Mouse (Mus musculus) stomach, postnatal 0 days (tissue): ENCODE results near the gene Amigo2. TPM values are rescaled to one million over a fixed set of nuclear protein-coding genes. Genes with fewer than 3 reads are reported as not detected.

Experiments used
- ATAC-seq: fragments of 200-750 bp; cut with Nextera tagmentation; 2 replicates; pipeline ENCODE4 v1.8.0; 2017; ENCODE audit not compliant: low FRiP score, low TSS enrichment
- DNase-seq: peaks from one replicate; pipeline ENCODE4 v3.0.0-alpha.2; 2016; ENCODE audit warnings: low spot score
- H3K27ac ChIP-seq: fragments of 300-500 bp; sonication (generic); replicated peaks from 2 replicates; pipeline ENCODE4 v1.5.1; 2014; ENCODE audit warnings: mild to moderate bottlenecking, control low read depth
- H3K27me3 ChIP-seq: fragments of 300-500 bp; sonication (generic); 2 replicates; pipeline ENCODE4 v1.6.1; 2014; ENCODE audit warnings: low read length; ENCODE audit not compliant: control insufficient read depth, insufficient read depth
- H3K36me3 ChIP-seq: fragments of 300-500 bp; sonication (generic); 2 replicates; pipeline ENCODE4 v1.6.1; 2014; ENCODE audit warnings: low read length, mixed read lengths; ENCODE audit not compliant: control insufficient read depth, insufficient read depth
- H3K4me1 ChIP-seq: fragments of 300-500 bp; sonication (generic); replicated peaks from 2 replicates; pipeline ENCODE4 v1.6.1; 2014; ENCODE audit warnings: antibody characterized with exemption; ENCODE audit not compliant: control insufficient read depth, insufficient read depth
- H3K4me2 ChIP-seq: fragments of 300-500 bp; sonication (generic); replicated peaks from 2 replicates; pipeline ENCODE4 v1.6.1; 2014; ENCODE audit warnings: low read depth, mild to moderate bottlenecking, control low read depth, moderate library complexity
- H3K4me3 ChIP-seq: fragments of 300-500 bp; sonication (generic); 2 replicates; pipeline ENCODE4 v1.5.1; 2014; ENCODE audit warnings: low read depth, low read length, control low read depth
- H3K9ac ChIP-seq: fragments of 300-500 bp; sonication (generic); 2 replicates; pipeline ENCODE4 v1.6.1; 2014; ENCODE audit warnings: mild to moderate bottlenecking, low read length, control low read depth, mixed read lengths
- H3K9me3 ChIP-seq: fragments of 300-500 bp; sonication (generic); 2 replicates; pipeline ENCODE4 v1.6.1; 2016; ENCODE audit warnings: low read length; ENCODE audit not compliant: control insufficient read depth
- CTCF ChIP-seq: IDR thresholded peaks from 2 replicates; pipeline ENCODE4 v1.5.1; 2016; ENCODE audit warnings: antibody characterized with exemption, low read depth, mild to moderate bottlenecking, moderate library complexity
- EP300 ChIP-seq: optimal IDR thresholded peaks from 2 replicates; pipeline ENCODE3; 2016; ENCODE audit warnings: antibody characterized with exemption
- WGBS: fragments of 180-500 bp; shearing (Covaris S2); extraction: QIAGEN DNeasy Blood & Tissue Kit; methylation state at CpG from one replicate; pipeline ENCODE4 v1.1.7; 2014; 5-methylcytosine and 5-hydroxymethylcytosine counted together
- polyA plus RNA-seq: library from polyadenylated mRNA; unstranded; fragments of >200 nt; fragmentation: Nextera tagmentation; extraction: Ambion mirVana; gene quantifications from 2 replicates; pipeline ENCODE4 v1.2.1, GENCODE M21; 2015

Gene Amigo2
- polyA plus RNA-seq, 1 experiment from 2014 or later = 2.9 TPM

DNA sequence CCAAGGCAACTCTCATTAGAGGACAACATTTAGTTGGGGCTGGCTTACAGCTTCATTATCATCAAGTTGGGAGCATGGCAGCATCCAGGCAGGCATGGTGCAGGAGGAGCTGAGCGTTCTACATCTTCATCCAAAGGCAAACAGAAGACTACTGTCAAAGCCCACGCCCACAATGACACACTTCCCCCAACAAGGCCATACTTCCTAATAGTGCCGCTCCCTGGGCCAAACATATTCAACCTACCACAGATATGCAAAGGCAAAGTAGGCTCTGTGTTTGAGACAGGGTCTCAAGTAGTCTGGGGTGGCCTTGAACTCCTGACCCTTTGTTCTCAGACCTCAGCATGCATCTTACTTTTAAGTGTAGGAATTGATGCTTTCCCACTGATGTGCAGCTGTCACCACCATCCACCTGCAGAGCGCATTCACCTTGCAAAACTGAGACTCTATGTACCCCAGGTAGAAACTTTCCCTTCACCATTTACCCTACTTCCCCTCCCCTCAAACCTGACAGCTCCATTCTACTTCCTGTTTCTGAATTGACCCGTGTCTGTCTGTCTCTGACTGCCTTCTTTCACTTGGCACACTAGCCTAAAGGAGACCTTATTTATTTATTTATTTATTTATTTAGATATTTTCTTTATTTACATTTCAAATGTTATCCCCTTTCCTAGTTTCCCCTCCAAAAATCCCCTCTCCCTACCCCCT is 40.5 kb upstream of the Amigo2 start:
- ATAC-seq (no peak), DNase-seq (no peak)
- no peaks in the 10 kb centered on the region for H3K9me3 ChIP-seq
- H3K9ac ChIP-seq = no peak overlapping the region
- H3K36me3 ChIP-seq = no peaks in the 10 kb centered on the region
- no peak overlapping the region for H3K4me3 ChIP-seq
- H3K4me2 ChIP-seq = no peak overlapping the region
- 89% methylated on average over 5 of the region's 5 CpGs for WGBS
- no peak overlapping the region for H3K27ac ChIP-seq
- no peaks in the 10 kb centered on the region for H3K27me3 ChIP-seq
- no peaks in the 10 kb centered on the region for H3K4me1 ChIP-seq
- no peak for TF ChIP-seq CTCF
- no peak for TF ChIP-seq EP300

DNA sequence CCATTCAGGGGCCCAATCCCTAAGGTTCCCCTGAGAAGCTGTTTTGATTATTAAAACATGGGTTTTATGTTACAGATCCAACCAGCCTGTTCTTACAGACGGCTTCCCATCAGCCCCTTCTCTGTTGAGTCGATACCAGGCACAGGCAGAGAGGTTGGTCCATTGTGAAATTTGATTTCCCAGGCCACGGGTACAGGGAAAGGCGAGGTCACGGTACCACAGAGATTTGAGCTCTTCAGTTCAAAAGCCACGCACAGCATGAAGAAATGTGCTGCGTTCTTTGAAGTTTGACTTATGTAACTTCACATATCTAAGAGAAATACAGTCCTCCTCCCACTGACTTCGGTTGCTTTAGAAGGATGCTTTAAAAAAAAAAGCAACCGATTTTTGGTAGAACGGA is 39.6 kb upstream of the Amigo2 start:
- no peaks in the 10 kb centered on the region for H3K9me3 ChIP-seq
- no peak overlapping the region for H3K4me3 ChIP-seq
- H3K27ac ChIP-seq = no peak overlapping the region
- no peak overlapping the region for H3K9ac ChIP-seq
- 85% methylated on average over 10 of the region's 10 CpGs for WGBS
- DNase-seq = no peak
- H3K27me3 ChIP-seq = no peaks in the 10 kb centered on the region
- no peak overlapping the region for H3K4me2 ChIP-seq
- H3K4me1 ChIP-seq = no peaks in the 10 kb centered on the region
- no peaks in the 10 kb centered on the region for H3K36me3 ChIP-seq
- ATAC-seq = no peak
- no peak for TF ChIP-seq EP300
- TF ChIP-seq CTCF = no peak

DNA sequence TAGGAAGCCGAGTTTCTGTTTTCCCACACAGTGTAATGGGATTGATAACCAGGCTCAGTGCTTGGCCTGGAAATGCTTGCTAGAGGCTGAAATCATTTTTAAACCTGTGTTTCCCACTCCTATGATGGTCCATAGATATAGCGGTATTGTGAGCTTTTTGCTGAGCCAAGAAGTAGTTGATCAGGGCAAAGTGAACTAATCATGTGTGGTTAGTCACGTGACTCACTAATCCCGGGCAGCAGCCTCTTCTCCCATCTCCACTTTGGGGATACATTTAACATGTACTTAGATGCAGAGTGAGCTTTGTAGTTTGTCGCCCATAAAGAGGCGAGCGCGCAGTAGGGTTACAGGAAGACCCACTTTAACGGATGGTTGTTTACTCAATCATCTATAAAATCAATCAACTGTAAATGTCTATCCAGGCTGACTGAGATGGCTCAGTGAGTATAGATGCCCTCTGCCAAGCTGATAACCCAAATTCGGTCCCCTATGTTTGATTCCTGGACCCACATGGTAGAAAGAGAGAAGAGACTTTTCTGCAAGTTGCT is 38.7 kb upstream of the Amigo2 start:
- ATAC-seq = no peak
- no peak overlapping the region for H3K4me3 ChIP-seq
- TF ChIP-seq CTCF (no peak), EP300 (no peak)
- no peak for DNase-seq
- H3K9ac ChIP-seq = no peak overlapping the region
- no peaks in the 10 kb centered on the region for H3K27me3 ChIP-seq
- no peak overlapping the region for H3K4me2 ChIP-seq
- WGBS = 89% methylated on average over 10 of the region's 10 CpGs
- H3K9me3 ChIP-seq = no peaks in the 10 kb centered on the region
- no peak overlapping the region for H3K27ac ChIP-seq
- no peaks in the 10 kb centered on the region for H3K4me1 ChIP-seq
- no peaks in the 10 kb centered on the region for H3K36me3 ChIP-seq

DNA sequence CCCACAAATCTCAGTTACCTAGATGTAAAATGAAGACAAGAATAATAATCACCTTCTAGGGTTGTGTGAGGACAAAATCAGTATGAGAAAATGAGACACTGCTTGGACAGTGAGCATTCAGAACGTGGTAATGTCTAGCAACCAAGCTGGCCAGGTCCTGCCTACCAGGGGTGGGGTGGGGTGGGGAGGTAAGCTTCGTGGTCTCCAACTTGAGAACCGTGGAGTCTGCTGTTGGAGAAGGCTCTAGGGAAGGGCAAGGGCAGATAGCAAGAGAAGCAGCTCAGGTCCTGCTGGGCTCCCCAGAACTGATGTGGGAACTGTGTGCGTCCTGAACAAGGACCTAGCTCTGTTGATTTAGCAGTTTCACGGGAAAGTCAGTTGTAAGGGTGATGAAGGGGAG is 37.1 kb upstream of the Amigo2 start:
- ATAC-seq (no peak), DNase-seq (no peak)
- no peak overlapping the region for H3K9ac ChIP-seq
- H3K4me2 ChIP-seq = no peak overlapping the region
- H3K4me1 ChIP-seq = no peaks in the 10 kb centered on the region
- TF ChIP-seq EP300 = no peak
- TF ChIP-seq CTCF = no peak
- no peak overlapping the region for H3K27ac ChIP-seq
- H3K36me3 ChIP-seq = no peaks in the 10 kb centered on the region
- WGBS = 62% methylated on average over 5 of the region's 5 CpGs
- no peaks in the 10 kb centered on the region for H3K9me3 ChIP-seq
- no peaks in the 10 kb centered on the region for H3K27me3 ChIP-seq
- H3K4me3 ChIP-seq = no peak overlapping the region

DNA sequence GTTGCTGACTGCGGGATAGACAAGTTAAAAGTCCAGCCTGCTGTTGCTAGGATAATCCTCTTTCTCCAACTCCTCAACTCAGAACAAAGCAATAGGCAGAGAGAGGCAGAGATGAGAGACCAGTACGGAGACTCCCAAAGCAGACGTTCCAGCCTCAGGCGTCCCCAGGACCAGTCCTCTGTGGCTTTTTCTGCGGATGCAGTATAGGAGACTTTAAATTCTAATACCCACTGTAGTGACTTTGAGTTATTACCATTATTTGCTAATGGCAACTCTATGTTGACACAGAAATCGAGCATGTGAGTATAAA is 35.4 kb upstream of the Amigo2 start:
- no peak for DNase-seq
- WGBS = 53% methylated on average over 6 of the region's 6 CpGs
- Histone ChIP-seq H3K4me3 (no peak overlapping the region), H3K4me2 (no peak overlapping the region), H3K36me3 (no peaks in the 10 kb centered on the region), H3K9ac (no peak overlapping the region), H3K9me3 (no peaks in the 10 kb centered on the region), H3K27me3 (no peaks in the 10 kb centered on the region), H3K4me1 (no peaks in the 10 kb centered on the region), H3K27ac (no peak overlapping the region)
- ATAC-seq = no peak
- TF ChIP-seq EP300 = no peak
- TF ChIP-seq CTCF = no peak

DNA sequence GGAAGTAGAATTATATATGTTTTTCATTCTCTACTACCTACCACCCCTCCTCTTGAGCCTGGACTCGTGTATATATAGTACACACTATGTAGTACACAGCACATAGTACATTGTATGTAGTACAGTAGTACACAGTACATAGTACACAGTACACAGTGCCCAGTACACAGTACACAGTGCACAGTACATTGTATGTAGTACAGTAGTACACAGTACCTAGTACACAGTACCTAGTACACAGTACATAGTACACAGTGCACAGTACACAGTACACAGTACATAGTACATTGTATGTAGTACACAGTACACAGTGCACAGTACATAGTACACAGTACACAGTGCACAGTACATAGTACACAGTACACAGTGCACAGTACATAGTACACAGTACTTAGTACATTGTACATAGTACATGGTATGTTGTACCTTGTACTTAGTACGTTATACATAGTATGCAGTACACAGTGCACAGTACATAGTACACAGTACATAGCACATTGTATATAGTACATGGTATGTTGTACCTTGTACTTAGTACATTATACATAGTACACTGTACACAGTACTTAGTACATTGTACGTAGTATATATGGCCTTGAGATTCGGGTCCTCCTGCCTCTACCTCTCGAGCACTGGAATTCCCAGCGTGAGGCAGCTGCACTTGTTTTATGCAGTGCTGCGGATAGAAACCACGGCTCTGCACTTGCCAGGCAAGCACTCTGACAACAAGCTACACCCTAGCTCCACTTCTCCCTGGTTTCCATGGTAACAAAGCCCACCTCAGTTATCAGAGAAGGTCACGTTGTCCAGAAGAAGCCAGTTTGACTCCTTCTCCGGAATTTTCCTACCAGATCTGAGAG is 34.9 kb upstream of the Amigo2 start:
- TF ChIP-seq EP300 (no peak), CTCF (no peak)
- H3K27ac ChIP-seq = no peak overlapping the region
- no peaks in the 10 kb centered on the region for H3K9me3 ChIP-seq
- WGBS = 61% methylated on average over 10 of the region's 10 CpGs
- H3K27me3 ChIP-seq = no peaks in the 10 kb centered on the region
- H3K4me2 ChIP-seq = no peak overlapping the region
- H3K4me3 ChIP-seq = no peak overlapping the region
- no peak overlapping the region for H3K9ac ChIP-seq
- no peak for ATAC-seq
- no peaks in the 10 kb centered on the region for H3K4me1 ChIP-seq
- DNase-seq = no peak
- H3K36me3 ChIP-seq = no peaks in the 10 kb centered on the region
